Mouse (Mus musculus) forelimb bud, embryonic 11.5 days (tissue): Measurements from ENCODE around the gene Lzts2.
A peak's percentile ranks its signal among the peaks of the same experiment; 100 is the strongest.

Experiments used
- DNase-seq: peaks from one replicate; pipeline ENCODE4 v3.0.0-alpha.2; 2012; ENCODE audit warnings: low read depth, low spot score

The Lzts2 gene

DNA sequence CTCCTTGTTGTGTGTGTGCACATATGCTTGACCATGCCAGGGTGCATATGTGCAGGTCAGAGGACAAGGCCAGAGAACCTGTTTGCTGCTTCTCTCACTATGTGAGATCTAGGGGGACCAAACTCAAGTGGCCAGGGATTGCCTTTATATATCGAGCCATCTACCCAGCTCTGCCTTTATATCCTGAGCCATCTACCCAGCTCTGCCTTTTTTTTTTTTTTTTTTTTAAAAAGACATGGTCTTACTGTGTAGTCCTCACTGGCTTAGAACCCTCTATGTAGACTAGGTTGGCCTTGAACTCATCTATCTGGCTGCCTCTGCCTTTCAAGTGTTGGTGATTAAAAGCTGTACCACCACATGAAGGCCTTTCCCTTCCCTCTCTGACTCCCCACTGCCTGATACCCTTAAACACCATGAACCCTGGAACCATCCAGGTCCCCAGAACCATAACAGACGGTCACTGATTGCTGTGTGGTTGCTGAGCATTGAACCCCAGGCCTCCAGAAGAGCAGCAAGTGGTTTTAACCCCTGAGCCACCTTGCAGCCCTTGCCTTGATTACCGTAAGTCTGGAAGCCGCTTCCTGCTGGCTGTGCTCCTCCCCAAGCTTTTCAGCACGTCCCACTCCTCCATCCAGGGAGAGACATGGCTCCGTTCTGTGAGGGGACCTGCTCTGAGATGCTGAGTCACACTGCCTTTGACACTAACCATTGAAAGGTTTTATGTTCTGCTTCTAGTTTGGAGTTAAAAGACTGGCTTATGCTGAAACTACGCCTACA is 10.3 kb upstream of the Lzts2 start:
- DNase-seq: no peak

DNA sequence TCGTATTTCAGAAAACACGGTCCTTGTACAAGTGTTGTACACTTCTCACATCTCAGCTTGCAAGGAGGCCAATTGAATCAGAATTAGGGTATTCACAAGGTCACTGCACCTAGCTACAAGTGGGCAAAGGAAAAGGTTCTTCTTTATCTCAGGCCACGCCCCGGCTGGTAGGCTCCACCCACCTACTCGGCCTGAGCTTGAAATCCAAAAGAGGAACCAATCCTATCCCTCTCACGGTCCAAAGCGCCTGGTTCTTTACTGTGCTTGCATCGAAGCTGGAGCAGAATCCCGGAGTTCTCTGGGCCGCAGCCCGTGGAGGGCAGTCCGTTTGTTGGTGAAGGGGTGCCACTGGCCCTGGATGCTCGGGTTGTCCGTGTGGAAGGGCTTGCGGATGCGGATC is 8.8 kb upstream of the Lzts2 start, which contains the start of gene Twnk:
Twnk (plus strand) TSS at position 220 of the 400 bp plus-strand sequence.
- DNase-seq: no peak

DNA sequence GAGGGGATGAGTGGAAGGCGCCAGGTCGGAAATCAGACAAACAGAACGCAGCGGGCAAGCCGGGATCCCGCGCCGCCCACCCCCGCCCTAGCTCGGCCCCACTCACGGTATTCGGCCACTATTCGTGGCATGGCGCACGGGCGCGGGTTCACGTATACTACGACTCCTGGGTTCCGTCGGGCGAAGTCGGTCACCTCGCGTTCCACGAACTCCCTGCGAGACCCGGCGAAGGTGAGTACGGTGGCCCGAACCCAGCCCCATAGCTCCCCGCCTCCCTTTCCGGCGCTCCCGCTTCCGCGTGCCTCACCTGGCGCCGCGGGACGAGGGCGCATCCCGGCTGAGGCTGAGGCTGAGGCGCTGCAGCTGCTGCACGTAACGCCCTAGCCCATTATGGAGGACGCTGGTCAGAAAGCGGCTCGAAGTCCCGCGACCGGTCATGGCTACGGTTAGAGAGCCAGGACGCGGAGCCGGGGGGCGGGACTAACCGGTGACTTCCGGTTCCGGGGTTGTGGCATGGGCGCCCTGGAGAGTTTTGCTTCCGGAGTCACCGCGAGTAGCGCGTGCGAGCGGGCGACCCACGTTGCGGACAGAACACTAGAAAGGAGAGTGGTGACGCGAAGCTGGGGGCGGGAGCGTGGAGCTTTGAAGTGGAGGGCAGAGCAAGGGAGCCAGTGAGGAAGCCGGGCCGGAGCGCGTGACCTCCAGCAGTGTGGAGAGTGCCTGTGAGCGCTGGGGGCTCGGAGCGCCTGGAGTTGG is 8.1 kb upstream of the Lzts2 start, which contains the start of gene Mrpl43:
Mrpl43 (minus strand) TSS at position 486 of the 756 bp plus-strand sequence.
- peak; percentile 88 for DNase-seq

DNA sequence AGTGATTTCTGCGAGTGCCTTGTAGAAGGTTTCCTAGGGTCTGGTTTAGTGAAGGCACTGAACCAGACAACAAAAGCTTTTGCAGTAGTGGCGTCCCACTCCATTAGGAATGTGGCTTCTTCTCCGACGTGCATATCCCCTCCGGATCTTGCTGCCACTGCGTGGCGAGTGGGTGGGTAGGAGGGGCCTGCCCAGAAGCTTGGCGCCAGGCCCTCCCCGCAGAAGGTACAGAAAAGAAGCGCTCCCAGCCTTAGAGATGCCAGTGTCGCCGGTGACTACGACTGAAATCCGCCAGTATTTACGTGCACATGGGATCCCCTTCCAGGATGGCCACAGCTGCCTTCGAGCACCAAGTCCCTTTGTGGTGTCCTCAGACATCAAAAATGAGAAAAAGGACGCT is 7.2 kb upstream of the Lzts2 start:
- no peak for DNase-seq

DNA sequence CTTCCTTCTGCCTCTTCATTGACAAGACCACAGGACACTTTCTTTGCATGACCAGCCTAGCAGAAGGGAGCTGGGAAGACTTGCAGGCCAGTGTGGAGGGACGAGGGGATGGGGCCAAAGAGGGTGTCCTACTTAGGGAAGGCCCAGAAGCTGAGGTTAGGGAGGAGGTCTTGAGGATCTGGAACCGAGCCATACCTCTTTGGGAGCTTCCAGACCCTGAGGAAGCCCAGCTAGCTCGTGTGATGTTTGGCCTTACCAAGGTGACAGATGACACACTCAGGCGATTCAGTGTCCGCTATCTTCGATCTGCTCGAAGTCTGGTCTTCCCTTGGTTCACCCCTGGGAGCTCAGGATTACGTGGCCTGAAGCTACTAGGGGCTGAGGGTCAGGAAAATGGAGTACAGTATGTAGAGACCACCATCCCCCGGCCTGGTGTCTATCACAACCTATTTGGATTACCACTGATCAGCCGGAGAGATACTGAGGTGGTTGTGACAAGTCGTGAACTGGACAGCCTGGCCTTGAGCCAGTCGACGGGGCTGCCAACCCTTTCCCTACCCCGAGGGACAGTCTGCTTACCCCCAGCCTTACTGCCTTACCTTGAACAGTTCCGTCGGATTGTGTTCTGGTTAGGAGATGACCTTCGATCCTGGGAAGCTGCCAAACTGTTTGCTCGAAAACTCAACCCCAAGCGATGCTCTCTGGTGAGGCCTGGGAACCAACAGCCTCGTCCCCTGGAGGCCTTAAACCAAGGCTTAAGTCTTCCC is 6.6 kb upstream of the Lzts2 start:
- DNase-seq: no peak

DNA sequence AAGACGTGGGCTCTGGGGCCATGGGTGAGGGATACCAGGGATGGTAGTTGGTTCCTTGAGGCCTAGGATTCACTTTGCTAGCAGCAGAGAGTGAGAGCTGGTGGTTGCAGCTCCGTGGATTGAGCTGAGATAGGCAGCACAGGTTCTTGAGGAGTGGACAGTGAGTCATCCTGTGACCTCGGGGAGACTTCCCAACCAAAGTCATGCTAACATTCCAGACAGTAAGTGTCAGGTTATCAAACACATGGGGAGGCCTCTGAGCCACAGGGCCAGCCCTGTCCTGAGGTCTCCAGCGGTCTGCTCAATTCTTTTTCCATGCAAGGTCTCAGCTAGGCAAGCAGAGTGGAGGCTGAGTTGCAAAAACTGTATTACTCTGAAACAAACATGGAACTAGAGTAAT is 3.6 kb upstream of the Lzts2 start:
- DNase-seq: no peak

DNA sequence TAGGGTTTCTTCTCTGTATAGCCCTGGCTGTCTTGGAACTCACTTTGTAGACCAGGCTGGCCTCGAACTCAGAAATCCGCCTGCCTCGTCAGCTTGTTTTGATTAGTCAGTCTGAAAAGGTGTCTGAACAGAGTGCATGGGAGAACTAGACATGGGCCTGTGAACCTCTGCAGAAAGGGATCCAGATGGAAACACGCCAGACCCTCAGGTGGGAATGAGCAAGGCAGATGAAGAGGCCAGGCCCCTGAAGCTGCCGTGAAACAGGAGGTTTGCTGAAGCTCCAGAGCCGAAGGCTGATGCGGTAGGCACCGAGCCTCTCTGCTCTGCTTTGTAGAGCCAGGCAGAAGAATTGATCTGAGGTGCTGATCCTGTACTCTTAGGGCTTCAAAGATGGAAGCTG is 2.0 kb upstream of the Lzts2 start:
- DNase-seq: no peak

DNA sequence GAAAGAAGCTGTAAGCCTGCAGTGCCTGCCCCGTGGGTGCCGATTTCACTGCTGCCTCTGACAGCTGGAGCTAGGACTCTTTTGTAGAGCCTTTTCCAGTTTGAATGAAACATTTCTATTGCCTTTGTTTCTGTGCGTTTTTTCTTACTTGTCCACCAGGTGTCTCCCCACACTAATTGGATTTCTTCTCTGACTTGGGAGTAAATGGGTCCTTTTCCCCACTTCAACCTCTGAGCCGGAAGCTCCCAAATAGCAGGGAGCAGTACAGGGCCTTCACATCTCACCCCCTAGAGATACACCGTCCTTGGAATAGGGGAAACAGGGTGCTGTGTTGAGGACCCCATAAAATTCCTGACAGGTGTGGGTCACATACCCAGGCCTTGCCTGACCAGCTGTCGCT is 1.6 kb upstream of the Lzts2 start:
- DNase-seq: peak; percentile 41

DNA sequence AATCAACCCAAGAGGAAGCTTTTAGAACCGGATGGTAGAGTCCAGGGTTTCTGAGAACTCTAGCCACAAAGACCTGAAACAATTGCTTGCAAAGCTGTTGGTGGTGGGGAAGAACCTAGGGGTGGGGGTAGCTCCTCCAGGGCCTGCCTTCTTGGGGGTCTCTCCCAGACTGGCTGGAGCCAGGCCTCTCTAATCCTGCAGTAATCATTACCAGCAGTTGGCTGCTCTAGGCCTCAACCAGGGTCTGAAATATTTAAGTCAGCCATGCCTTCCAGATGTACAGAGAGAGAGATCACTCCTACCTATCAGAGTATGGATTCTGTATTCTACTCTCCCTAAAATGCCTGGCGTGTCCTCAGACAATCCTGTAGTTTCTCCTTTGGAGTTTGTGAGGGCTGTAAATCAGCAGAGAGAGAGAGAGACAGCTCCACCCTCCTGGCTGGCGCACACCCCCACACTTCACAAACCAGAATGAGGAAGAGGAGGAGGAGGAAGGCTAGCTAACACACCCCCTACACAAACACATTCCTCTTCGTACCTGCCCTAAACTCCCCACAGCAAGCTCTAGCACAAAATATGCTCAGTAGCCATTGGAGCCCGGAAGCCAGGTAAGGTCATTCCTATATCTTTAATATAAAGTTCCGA is 511 bp upstream of the Lzts2 start:
- DNase-seq: peak; percentile 58

DNA sequence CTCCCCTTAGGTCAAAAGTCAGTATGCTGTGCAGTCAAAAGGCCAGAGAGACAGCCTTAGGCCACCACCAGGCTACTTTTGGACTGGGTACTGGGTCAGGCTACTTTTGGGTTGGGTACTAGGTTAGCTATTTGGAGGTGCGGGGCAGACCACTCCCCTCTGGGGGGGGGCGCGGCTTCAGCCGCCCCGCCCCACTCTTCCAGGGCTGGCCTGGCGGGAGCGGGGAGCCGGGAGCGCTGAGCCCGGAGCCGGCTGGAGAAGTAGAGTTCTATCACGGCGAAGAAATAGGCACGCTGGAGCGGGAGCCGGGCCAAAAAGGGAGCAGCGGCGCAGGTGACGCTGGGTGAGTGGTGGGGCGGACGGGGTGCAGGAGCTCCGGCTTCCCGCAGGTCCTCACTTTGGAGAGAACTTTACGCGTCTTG is 778 bp downstream of the Lzts2 start:
- peak; percentile 55 for DNase-seq

DNA sequence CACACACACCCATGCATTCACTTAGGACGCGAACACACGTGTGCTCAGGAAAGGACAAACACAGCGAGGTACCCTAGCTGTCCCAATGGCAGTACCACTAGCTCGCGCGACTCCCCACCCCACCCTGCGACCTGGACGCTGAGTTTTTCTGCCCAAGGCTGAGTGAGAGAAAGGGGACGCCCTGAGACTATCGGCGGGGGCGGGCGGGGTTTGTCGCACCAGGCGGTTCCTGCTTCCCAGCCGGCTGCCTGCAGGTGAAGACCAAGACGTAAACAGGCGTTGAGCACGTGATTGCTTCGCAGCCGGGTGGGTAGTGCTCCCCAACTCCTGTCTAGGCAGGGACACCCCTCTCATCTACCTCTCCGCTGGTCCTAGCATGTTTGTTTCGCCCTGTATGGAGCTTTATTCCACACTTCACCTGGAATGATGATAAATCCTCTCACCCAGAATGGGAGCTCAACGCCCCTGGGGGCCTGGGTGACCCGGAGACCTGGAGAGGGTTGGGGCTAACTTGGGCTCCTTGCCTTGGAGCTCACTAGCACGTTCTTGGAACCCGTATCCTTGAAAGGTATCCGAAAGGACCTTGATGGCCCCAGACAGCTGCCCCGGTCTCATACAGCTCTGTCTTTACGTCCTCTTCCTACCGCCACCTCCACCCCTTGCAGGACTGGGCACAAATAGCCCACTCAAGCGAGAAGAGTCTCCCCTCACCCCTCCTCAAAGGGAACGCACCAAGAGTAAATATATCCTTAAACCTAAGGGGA is 1.5 kb downstream of the Lzts2 start:
- DNase-seq: no peak

DNA sequence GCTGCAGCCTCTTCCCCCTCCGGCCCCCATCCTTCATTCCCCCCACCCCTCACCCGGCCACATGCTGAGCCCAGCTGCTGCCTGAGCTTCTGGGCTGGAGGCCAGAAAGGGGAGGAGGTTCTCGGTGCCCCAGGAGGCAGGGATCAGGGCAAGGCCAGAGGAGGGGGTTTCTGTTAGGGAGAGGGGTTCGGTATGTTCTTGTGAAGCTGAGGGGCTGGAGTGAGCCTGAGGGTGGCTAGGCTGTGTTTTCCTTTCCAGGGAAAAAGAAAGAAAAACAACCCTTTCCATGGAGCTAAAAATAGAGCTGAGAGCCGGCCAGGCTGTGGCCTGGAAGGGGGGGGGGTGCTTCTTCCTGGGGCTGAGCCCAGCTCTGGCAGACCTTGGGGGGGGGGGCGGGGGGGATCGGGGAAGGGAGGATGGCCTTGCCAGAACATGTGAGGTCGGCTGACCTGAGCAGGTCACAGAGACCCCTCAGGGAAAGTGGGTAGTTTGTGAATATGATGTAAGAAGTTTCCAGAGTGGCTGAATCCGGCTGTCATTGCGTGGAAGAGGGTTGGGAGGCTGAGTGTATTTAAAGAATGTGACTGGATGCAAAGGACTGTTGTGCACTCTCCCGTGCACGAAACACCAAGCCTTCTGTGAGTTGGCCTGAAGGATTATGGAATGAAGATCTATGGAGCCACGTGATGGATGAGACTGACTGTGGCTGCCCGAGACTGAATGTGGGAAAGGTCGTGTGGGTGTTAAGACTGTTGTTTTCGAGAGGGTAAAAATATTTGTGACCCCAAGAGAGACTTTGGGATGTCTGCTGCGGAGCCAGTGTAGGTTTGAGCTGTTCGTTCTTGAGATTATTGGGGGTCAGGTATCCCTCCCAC is 2.4 kb downstream of the Lzts2 start:
- DNase-seq: peak; percentile 60

DNA sequence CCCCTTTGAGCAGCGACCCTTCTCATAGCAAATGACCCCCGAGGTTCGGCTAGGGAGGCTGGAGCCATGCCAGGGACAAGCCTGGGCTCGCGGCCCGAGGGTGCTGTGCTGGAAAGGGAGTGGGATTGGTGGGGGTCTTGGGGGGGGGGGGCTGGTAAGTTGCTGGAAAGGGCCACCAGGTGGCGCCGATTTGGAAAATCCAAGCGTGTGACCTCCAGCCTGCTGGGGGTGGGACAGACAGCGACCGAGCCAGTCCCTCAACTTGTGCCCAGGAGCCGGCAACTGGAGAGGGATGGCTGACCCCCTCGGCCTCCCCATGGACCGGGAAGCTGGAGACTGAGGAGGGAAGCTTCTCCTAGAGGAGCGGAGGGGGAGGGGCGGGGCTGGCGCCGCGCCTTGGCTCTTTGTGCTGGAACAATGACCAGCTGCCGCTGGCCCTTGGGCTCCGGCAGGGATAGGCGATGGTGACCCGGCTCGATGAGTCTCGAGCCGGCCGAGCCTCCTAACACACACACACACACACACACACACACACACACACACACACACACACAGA is 3.1 kb downstream of the Lzts2 start:
- peak; percentile 78 for DNase-seq

DNA sequence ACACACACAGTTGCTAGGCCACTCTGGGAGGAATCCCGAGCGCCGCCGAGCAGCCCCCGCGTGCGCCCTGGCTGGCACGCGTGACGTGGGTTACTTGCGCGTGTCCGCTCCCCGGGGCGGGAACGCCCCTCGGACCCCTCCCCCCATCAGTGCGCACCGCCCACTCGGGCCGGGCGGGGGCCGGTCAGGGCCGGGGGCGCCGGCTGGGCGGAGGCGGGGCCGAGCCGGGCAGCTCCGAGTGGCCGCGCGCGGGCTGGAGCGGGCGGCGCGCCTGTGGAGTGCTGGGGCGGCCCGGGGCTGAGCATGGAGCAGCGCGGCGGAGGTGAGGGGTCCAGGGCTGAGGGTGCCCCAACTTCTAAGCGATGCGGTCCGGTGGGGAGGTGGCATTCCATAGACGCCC is 3.7 kb downstream of the Lzts2 start:
- DNase-seq: peak; percentile 77

DNA sequence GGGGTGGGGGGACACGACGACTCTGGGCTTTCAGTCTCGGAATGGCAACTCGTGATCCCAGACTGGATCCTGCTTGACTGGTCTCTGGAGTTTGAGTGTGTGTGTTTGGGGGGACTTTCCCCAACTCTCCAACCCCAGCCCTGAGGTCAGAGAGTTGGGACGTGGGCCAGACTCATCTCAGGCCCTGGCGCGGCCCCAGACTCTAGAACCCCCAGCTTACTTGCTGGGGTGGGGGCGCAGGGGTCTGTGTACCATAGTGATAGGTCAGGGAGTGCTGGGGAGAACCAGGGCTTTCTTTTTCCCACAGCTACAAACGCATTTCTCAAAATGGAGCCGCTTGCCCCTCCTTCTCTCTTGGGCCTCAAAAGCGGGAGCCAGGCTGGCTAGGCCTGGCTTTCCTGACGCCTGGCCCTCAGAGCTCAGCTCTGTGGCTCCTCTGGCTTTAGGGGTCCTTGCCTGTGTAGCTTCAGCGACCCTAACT is 4.2 kb downstream of the Lzts2 start:
- no peak for DNase-seq

DNA sequence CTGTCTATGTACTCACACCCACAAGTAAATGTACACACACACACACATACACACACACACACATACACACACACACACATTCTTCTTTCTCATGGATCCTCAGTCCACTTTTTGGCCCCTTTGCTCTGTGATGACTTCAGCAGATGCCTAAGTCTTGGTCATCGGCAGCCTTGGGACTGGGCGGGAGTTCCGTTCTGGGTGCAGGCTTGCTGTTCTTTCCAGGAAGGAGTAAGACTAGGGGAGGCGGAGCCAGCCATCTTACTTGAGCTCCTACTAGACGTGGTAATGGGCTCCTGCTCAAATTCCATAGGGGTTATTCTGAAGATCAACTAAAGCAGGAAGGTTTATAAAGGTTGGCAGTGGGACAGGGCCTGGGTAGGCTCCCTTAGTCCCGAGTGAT is 6.1 kb downstream of the Lzts2 start:
- no peak for DNase-seq

DNA sequence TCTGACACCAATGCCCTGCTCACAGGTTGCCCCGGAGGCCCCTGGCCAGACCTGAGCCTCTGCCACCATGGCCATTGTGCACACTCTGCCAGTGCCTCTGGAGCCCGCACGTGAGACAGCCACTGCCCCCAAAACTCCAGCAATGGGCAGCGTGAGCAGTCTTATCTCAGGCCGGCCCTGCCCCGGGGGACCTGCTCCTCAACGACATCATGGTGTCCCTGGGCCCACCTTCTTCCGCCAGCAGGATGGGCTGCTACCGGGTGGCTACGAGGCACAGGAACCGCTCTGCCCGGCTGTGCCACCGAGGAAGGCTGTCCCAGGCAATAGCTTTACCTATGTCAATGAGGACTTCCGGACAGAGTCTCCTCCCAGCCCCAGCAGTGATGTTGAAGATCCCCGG is 7.1 kb downstream of the Lzts2 start:
- no peak for DNase-seq

DNA sequence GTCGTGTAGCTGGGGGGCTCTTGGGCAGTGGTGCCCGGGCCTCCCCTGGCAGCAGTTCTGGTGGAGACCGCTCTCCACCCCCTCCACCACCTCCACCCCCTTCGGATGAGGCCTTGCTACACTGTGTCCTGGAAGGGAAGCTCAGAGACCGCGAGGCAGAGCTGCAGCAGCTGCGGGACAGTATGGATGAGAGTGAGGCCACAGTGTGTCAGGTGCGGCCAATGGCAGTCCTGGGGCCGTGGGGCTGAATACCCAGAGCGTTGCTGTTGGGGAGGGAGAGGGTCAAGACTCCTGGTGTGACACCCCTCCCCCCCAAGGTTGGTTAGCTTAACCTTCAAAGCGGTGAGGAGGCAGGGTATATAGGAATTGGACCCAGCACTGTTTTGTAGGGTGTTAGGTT is 9.8 kb downstream of the Lzts2 start:
- no peak for DNase-seq

DNA sequence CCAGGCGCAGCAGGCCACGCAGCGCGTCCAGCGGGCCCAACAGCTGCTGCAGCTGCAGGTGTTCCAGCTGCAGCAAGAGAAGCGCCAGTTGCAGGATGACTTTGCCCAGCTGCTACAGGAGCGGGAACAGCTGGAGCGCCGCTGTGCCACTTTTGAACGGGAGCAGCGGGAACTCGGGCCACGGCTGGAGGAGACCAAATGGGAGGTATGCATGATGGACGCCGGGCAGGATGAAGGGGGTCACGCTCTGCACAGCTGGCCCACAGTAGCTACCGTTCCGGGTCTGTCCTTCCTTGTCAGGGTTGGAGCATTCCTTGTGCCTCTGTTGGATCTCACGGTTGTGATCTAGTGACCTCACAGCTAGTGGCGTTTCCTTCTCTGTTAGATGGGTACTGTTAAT is 10.6 kb downstream of the Lzts2 start:
- no peak for DNase-seq
